Mouse (Mus musculus) myocyte (in vitro differentiated cells): ENCODE data around the gene Amy1.

Experiments
- CEBPB ChIP-seq: IDR thresholded peaks from 2 replicates; pipeline ENCODE4 v1.6.1; 2011; ENCODE audit warnings: mild to moderate bottlenecking, moderate library complexity; ENCODE audit not compliant: poor library complexity, insufficient read depth, severe bottlenecking
- E2F4 ChIP-seq: IDR thresholded peaks from one replicate; pipeline ENCODE4 v1.6.1; 2011; ENCODE audit warnings: mild to moderate bottlenecking, control low read depth, moderate library complexity; ENCODE audit not compliant: insufficient read depth
- MAX ChIP-seq: IDR thresholded peaks from one replicate; pipeline ENCODE4 v1.6.1; 2011; ENCODE audit warnings: low read depth, mild to moderate bottlenecking, control low read depth
- MYOD1 ChIP-seq, 3 experiments: IDR thresholded peaks; one replicate each; pipeline ENCODE4 v1.6.1; 2011; ENCODE audit warnings: control low read depth in 2 of 3, low read depth in 2 of 3, mild to moderate bottlenecking in 2 of 3, moderate library complexity in 1 of 3; ENCODE audit not compliant: insufficient read length in 2 of 3, control insufficient read depth in 1 of 3
- MYOG ChIP-seq, 3 experiments: IDR thresholded peaks; one replicate each; pipeline ENCODE4 v1.6.1; 2011; ENCODE audit warnings: control low read depth in 2 of 3, low read depth in 2 of 3, mild to moderate bottlenecking in 2 of 3; ENCODE audit not compliant: insufficient read length in 2 of 3, control insufficient read depth in 1 of 3, insufficient read depth in 1 of 3
- POLR2A ChIP-seq: IDR thresholded peaks from one replicate; pipeline ENCODE4 v1.6.1; 2011; ENCODE audit warnings: low read depth, mild to moderate bottlenecking, control low read depth, moderate library complexity; ENCODE audit not compliant: insufficient read length
- POLR2AphosphoS2 ChIP-seq: IDR thresholded peaks from one replicate; pipeline ENCODE4 v1.6.1; 2011; ENCODE audit warnings: low read depth, control low read depth; ENCODE audit not compliant: insufficient read length
- REST ChIP-seq: IDR thresholded peaks from one replicate; pipeline ENCODE4 v1.6.1; 2011; ENCODE audit warnings: mild to moderate bottlenecking, control low read depth, moderate library complexity; ENCODE audit not compliant: insufficient read depth, insufficient read length
- TCF3 ChIP-seq: IDR thresholded peaks from one replicate; pipeline ENCODE4 v1.6.1; 2011; ENCODE audit warnings: low read depth, control low read depth; ENCODE audit not compliant: insufficient read length
- USF1 ChIP-seq: IDR thresholded peaks from one replicate; pipeline ENCODE4 v1.6.1; 2011; ENCODE audit warnings: low read depth, mild to moderate bottlenecking, control low read depth, moderate library complexity

DNA sequence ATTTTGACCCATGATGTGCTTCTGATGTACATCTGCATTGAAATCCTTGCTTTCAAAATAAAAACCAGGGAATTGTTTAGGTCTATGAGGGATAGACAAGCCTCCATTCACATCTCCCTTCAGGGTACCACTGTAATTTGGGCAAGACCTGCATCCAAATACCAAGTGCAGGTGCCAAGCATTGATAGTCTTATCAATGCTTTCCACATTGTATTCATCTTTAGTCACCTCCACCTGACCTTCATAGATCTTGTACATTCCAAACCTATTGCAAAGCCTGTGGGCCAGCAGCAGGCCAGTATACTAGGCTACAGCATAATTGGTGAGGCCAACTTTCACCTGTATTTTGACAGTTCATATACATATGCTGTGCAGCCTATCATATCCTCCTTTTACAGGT is 25.1 kb upstream of the Amy1 start:
- TF ChIP-seq POLR2A (no peak), E2F4 (no peak), MYOD1 (IDR thresholded peaks at IDR 0.05; ENCODE audit: control insufficient read depth in 1 of 3, insufficient read length in 2 of 3, low read depth in 2 of 3) (no peak), CEBPB (no peak), TCF3 (no peak), POLR2AphosphoS2 (no peak), MAX (no peak), MYOG (IDR thresholded peaks at IDR 0.05; ENCODE audit: control insufficient read depth in 1 of 3, insufficient read depth in 1 of 3, insufficient read length in 2 of 3, low read depth in 2 of 3) (no peak), REST (no peak), USF1 (no peak)
